Mouse (Mus musculus): ENCODE results near the gene Xylt1. TPM values are rescaled to one million over a fixed set of nuclear protein-coding genes. Genes with fewer than 3 reads are reported as not detected.

Xylt1 gene
- polyA plus RNA-seq, 1 experiment from 2014 or later: 0.20 TPM

DNA sequence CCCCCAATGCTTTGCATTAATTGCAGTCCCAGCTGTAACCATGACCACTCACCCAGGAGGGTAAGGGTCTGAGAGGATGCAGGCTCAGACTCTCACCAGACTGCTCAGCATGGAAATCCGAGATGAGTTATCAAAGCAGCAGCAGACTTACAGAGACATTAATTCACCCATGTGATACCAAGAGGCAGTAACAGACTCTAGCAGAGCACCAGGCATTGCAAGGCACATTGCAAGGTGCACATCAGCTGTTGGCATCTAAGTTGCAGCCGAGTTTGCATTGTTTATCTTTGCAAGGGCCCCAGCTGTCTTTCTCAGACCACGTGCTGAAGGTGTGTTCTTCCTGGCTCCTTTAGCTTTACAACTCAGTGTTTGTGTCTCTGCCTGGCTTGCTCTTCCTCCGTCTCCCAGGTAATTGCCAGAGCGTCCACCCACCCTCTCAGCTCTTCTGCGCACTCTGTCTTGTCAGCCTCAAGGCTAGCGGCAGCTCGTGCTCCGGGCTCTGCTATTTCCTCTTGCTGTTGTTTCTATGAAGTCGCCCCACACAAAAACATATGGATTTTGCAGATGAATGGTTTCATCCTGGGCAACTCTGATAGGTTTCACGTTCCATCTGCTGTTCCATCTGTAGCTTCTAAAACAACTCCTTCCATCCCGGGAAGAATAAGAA is 214.4 kb downstream of the Xylt1 start:
- Histone ChIP-seq H3K27ac (no peak overlapping the region), H3K27me3 (no peaks in the 10 kb centered on the region), H3K4me1 (replicated peaks) (no peaks in the 10 kb centered on the region), H3K9me3 (replicated peaks) (no peaks in the 10 kb centered on the region), H3K9ac (no peak overlapping the region), H3K4me3 (replicated peaks) (no peak overlapping the region), H3K4me2 (no peak overlapping the region), H3K36me3 (no peaks in the 10 kb centered on the region)
- DNase-seq (no peak), ATAC-seq (ENCODE audit: low read depth) (no peak)
- 65% methylated on average over 12 of the region's 12 CpGs for WGBS (ENCODE audit: insufficient replicate concordance)

DNA sequence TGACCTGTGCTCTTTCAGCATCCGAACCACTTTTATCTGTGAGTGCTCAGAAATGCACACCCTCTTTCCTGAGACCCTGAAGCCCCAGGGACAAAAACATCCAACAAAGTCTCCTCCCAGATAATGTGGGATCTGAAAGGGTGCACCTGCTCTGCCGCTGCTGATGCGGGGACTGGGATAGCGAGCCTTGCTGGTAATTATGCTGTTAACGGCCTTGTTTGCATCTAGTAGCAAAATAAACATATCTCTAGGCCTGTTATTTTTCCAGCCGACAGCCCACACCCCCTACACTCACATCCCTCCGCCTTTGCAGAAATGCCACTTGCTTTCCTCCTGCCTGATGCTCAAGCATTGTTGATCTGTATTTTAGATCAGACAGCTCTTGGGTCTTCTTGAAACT is 219.7 kb downstream of the Xylt1 start:
- 59% methylated on average over 7 of the region's 7 CpGs for WGBS (ENCODE audit: insufficient replicate concordance)
- H3K27ac ChIP-seq: no peak overlapping the region
- H3K27me3 ChIP-seq: no peaks in the 10 kb centered on the region
- no peak overlapping the region for H3K4me2 ChIP-seq
- H3K9ac ChIP-seq: no peak overlapping the region
- no peaks in the 10 kb centered on the region for H3K36me3 ChIP-seq
- H3K9me3 ChIP-seq (replicated peaks): no peaks in the 10 kb centered on the region
- DNase-seq (no peak), ATAC-seq (ENCODE audit: low read depth) (no peak)
- no peak overlapping the region for H3K4me3 ChIP-seq (replicated peaks)
- H3K4me1 ChIP-seq (replicated peaks): no peaks in the 10 kb centered on the region

DNA sequence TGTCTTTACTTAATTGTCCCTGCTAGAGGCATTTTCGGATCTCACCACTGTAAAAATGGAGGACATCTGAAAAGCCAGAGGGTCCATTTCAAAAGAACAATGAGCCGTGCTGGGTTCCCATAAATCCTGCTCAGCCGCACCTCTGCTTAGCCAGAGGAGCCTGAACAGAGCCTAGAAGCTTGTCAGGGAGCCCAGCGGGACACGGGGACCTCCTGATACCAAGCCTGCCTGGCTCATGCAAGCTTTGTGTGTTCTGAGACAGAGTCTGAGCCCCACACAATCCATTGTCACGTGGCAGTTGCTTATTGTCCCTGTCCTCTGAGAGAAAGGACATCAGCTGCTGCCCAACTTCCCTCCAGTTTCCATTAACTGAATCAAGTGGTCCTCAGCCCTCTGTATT is 229.7 kb downstream of the Xylt1 start:
- DNase-seq (no peak), ATAC-seq (ENCODE audit: low read depth) (no peak)
- Histone ChIP-seq H3K4me1 (replicated peaks) (no peaks in the 10 kb centered on the region; the same call in 1 of the 2 replicates), H3K4me2 (no peak overlapping the region), H3K36me3 (no peaks in the 10 kb centered on the region), H3K4me3 (replicated peaks) (no peak overlapping the region), H3K9ac (no peak overlapping the region), H3K9me3 (replicated peaks) (no peaks in the 10 kb centered on the region), H3K27ac (no peak overlapping the region), H3K27me3 (no peaks in the 10 kb centered on the region)
- 69% methylated on average over 6 of the region's 6 CpGs for WGBS (ENCODE audit: insufficient replicate concordance)

DNA sequence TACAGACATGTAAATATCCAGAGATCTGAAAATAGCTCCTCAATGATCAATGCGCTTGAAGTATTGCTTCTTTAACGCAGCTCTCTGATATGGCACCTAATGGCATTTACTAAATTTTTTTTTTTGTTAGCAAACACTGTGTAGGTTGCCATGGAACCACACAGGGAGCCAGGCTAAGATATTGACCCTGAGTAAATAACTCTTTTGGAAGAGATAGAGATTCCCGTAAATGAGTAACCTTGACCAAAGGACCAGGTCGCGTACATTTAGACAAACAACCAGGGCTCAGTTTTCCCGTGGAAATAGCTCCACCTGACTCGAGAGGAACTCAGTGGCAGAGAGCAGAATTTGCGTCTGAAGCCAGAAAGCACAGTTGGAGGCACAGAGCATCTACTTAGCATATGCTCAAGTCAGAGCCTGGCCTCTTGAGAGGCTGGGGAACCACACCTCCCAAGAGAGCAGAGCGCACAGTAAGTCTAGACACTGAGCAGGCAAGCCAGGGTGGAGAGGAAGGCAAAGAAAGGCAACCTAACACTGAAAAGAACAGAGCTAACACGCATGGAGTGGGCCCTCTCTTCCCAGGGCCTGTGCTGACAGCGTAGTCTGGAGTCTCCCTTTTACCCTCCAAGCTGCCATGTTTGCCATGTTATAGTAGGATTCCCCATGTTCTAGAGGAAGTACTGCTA is 232.2 kb downstream of the Xylt1 start:
- 0 out of 2 replicates have a peak, but pooled peaks have one; percentile 45 for ATAC-seq (ENCODE audit: low read depth)
- 64% methylated on average over 11 of the region's 11 CpGs for WGBS (ENCODE audit: insufficient replicate concordance)
- DNase-seq: no peak
- Histone ChIP-seq H3K27ac (no peak overlapping the region), H3K4me3 (replicated peaks) (no peak overlapping the region), H3K36me3 (no peaks in the 10 kb centered on the region), H3K9me3 (replicated peaks) (no peaks in the 10 kb centered on the region), H3K27me3 (no peaks in the 10 kb centered on the region), H3K9ac (no peak overlapping the region), H3K4me2 (no peak overlapping the region), H3K4me1 (replicated peaks) (no peaks in the 10 kb centered on the region; the same call in 1 of the 2 replicates)

DNA sequence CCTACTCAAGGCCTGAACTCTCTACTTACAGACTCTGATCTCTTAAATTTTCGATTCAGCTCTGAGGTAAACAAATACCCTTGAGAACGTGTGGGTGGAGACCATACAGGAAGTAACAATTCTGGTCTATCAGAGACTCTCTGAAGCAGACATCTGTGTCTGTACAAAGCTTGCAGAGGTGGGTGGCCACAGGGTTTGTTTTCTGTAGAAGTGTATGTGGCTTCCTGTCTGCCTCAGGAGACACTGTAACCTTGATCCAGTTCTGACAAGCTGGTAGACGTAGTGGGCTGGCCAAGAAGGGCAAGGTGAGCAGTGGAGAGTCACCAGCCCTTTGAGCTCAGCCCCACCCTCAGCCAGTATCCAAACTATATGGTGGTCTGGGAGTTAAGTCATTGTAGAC is 233.0 kb downstream of the Xylt1 start:
- H3K4me2 ChIP-seq: no peak overlapping the region
- H3K9ac ChIP-seq: no peak overlapping the region
- DNase-seq (no peak), ATAC-seq (ENCODE audit: low read depth) (no peak)
- H3K36me3 ChIP-seq: no peaks in the 10 kb centered on the region
- no peaks in the 10 kb centered on the region; the same call in 1 of the 2 replicates for H3K4me1 ChIP-seq (replicated peaks)
- no peaks in the 10 kb centered on the region for H3K9me3 ChIP-seq (replicated peaks)
- no peak overlapping the region for H3K27ac ChIP-seq
- H3K27me3 ChIP-seq: no peaks in the 10 kb centered on the region
- H3K4me3 ChIP-seq (replicated peaks): no peak overlapping the region
- WGBS (ENCODE audit: insufficient replicate concordance): 21% methylated on average over 3 of the region's 3 CpGs

DNA sequence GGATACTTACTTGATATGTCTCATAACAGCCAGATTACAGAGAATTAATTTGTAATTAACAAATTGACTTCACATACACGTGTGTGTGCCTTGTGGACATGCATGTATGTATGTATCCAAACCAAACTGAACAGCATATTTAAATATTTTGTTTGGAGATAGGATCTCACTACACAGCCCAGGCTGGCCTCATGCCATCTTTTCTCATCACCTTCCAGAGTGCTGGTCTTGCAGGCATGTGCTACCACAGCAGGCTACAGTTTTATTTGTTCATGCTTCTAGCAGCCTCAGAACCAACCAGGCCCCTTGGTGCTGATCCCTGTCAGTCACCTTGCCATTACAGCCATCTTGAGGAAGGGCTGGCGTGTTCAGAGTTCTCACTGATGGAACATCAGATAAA is 233.6 kb downstream of the Xylt1 start:
- Histone ChIP-seq H3K27ac (no peak overlapping the region), H3K27me3 (no peaks in the 10 kb centered on the region), H3K9me3 (replicated peaks) (no peaks in the 10 kb centered on the region), H3K4me1 (replicated peaks) (no peaks in the 10 kb centered on the region; the same call in 1 of the 2 replicates), H3K36me3 (no peaks in the 10 kb centered on the region), H3K4me3 (replicated peaks) (no peak overlapping the region), H3K4me2 (no peak overlapping the region), H3K9ac (no peak overlapping the region)
- no peak for DNase-seq
- WGBS (ENCODE audit: insufficient replicate concordance): 37% methylated on average over 2 of the region's 2 CpGs
- ATAC-seq (ENCODE audit: low read depth): no peak

DNA sequence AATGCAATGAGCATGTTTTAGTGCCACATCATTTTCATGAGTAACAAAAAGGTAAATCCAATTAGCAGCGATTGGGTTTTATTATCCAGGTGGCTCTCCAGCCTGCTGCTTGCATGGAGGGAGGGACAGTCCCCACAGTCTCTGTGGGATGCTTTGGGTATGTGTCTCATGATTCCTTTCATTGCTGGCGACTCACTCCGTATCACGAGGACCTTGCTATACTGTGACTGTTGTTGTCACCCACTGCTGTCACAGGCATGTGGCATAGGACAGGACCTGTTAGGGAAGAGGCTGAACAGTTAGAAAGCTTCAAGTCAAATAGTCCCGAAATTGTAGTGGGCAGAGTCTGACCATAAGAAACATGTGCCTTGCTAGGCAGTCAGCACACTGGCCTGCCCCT is 234.1 kb downstream of the Xylt1 start:
- H3K9me3 ChIP-seq (replicated peaks): no peaks in the 10 kb centered on the region
- H3K9ac ChIP-seq: no peak overlapping the region
- H3K36me3 ChIP-seq: no peaks in the 10 kb centered on the region
- no peaks in the 10 kb centered on the region; the same call in 1 of the 2 replicates for H3K4me1 ChIP-seq (replicated peaks)
- H3K4me3 ChIP-seq (replicated peaks): no peak overlapping the region
- 64% methylated on average over 5 of the region's 5 CpGs for WGBS (ENCODE audit: insufficient replicate concordance)
- ATAC-seq (ENCODE audit: low read depth) (no peak), DNase-seq (no peak)
- no peak overlapping the region for H3K4me2 ChIP-seq
- no peaks in the 10 kb centered on the region for H3K27me3 ChIP-seq
- no peak overlapping the region for H3K27ac ChIP-seq

DNA sequence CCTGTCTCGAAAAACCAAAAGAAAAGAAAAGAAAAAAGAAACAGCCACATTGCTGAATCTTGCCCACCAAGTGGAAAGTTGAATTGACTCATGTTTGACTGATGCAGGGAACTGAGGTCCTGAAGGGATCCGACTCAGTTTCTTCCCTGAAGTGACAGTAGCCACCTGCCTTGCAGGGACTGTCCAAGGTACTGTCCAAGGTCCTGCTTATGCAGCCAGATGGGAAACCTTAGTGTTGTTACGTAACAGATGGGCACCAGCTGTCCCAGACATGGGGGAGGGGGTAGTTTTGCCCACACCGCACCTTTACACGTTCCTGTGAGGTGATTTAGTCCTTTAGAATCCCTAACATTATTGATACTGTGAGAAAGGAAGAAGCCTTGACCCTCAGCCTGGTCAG is 235.5 kb downstream of the Xylt1 start:
- Histone ChIP-seq H3K4me2 (no peak overlapping the region), H3K4me1 (replicated peaks) (no peaks in the 10 kb centered on the region; the same call in 1 of the 2 replicates), H3K36me3 (no peaks in the 10 kb centered on the region), H3K27ac (no peak overlapping the region), H3K9ac (no peak overlapping the region), H3K9me3 (replicated peaks) (no peaks in the 10 kb centered on the region), H3K27me3 (no peaks in the 10 kb centered on the region), H3K4me3 (replicated peaks) (no peak overlapping the region)
- DNase-seq: no peak
- no peak for ATAC-seq (ENCODE audit: low read depth)
- 58% methylated on average over 5 of the region's 5 CpGs for WGBS (ENCODE audit: insufficient replicate concordance)

DNA sequence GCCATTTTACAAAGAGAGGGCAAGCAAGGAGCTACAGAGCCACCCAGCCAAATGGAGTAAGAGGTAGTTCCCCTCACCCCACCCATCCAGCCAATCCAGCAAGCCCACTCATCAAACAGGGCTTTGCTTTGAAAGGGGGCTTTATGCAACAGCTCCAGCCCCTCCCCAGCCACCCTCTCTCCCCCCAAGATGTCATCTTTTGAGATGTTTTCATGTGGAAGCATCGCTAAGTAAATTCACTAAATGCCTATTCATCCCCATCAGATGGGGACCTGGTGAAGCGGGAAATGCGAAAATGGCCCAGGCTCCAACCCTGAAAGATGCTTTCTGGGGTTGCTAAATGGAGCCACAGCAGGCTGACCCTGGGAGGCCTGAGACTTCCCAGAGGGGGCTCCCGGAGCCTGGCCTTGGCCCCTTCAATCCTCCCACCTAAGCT is 238.0 kb downstream of the Xylt1 start:
- Histone ChIP-seq H3K4me2 (no peak overlapping the region), H3K9ac (no peak overlapping the region), H3K9me3 (replicated peaks) (no peaks in the 10 kb centered on the region), H3K27ac (no peak overlapping the region), H3K36me3 (no peaks in the 10 kb centered on the region), H3K27me3 (no peaks in the 10 kb centered on the region), H3K4me3 (replicated peaks) (no peak overlapping the region), H3K4me1 (replicated peaks) (no peaks in the 10 kb centered on the region)
- no peak for DNase-seq
- WGBS (ENCODE audit: insufficient replicate concordance): 57% methylated on average over 4 of the region's 4 CpGs
- no peak for ATAC-seq (ENCODE audit: low read depth)

DNA sequence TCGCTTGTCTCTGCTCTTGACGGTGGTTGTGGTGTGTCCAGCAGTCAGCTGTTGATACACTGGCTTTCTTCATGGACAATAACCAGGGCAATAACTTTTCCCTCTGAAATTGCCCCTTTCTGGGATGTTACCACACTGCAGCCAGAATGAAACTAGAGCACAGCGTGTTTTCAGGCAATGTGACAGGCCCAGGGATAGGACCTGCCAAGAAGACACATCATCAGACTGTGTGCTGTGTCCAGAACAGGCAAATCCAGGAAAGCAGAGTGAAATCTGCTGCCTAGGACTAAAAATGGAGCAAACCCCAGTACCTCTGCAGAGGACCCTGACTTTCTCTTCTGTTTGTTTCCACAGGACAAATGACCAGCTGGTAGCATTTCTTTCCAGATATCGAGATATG is 240.8 kb downstream of the Xylt1 start:
- Histone ChIP-seq H3K4me1 (replicated peaks) (no peaks in the 10 kb centered on the region), H3K27me3 (no peaks in the 10 kb centered on the region), H3K4me3 (replicated peaks) (no peak overlapping the region), H3K9ac (no peak overlapping the region), H3K9me3 (replicated peaks) (no peaks in the 10 kb centered on the region), H3K36me3 (no peaks in the 10 kb centered on the region), H3K27ac (no peak overlapping the region), H3K4me2 (no peak overlapping the region)
- ATAC-seq (ENCODE audit: low read depth) (no peak), DNase-seq (no peak)
- 72% methylated on average over 4 of the region's 4 CpGs for WGBS (ENCODE audit: insufficient replicate concordance)

DNA sequence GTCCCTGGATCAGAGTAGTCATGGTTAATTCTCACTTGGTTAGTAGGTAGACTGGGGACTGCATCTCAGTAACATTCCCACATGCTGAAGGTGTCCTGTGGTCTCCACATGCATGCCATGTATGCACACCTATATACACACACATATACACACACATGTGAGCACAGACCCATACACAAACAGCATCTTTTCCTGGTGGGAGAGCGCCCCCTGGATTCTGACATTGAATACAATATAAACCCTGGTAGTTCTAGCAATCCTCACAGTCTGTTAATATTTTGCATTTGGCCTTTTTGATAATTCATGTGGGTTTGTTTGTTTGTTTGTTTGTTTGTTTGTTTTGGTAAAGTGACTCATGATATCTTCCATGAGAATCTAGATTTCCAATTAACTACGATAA is 242.0 kb downstream of the Xylt1 start:
- ATAC-seq (ENCODE audit: low read depth): no peak
- no peak for DNase-seq
- Histone ChIP-seq H3K4me1 (replicated peaks) (no peaks in the 10 kb centered on the region), H3K9ac (no peak overlapping the region), H3K36me3 (no peaks in the 10 kb centered on the region), H3K27ac (no peak overlapping the region), H3K4me3 (replicated peaks) (no peak overlapping the region), H3K9me3 (replicated peaks) (no peaks in the 10 kb centered on the region), H3K27me3 (no peaks in the 10 kb centered on the region), H3K4me2 (no peak overlapping the region)
- 60% methylated on average over 2 of the region's 2 CpGs for WGBS (ENCODE audit: insufficient replicate concordance)

DNA sequence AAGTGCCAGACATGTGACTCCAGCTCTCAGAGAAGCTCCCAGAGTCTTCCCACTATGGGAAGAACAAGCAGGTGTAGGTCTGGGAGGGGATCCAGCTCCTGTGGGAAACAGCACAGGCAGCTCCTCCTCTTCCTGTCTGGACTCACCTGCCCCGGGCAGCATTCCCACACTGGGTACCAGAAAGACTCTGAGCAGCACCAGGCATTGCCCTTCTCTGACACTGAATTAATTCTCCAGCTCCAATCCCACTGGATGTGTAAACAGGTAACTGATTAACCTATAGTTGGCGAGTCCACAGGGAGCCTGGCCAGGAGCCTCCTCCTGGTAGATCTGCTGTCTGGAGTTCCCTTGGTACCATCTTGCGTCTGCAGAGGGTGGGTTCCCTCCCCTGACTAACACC is 248.0 kb downstream of the Xylt1 start:
- no peak overlapping the region for H3K4me2 ChIP-seq
- DNase-seq: no peak
- H3K4me1 ChIP-seq (replicated peaks): no peaks in the 10 kb centered on the region
- H3K36me3 ChIP-seq: no peaks in the 10 kb centered on the region
- no peak for ATAC-seq (ENCODE audit: low read depth)
- no peaks in the 10 kb centered on the region for H3K27me3 ChIP-seq
- whole genome bisulfite sequencing (ENCODE audit: insufficient replicate concordance): 43% methylated on average over 3 of the region's 3 CpGs
- no peak overlapping the region for H3K4me3 ChIP-seq (replicated peaks)
- H3K27ac ChIP-seq: no peak overlapping the region
- no peak overlapping the region for H3K9ac ChIP-seq
- H3K9me3 ChIP-seq (replicated peaks): no peaks in the 10 kb centered on the region
